Comparison of ENCODE assay signal across 26 mouse cellular contexts in genomic region chr13:24496353-24496752, GRCm38 (mm10).
DNase-seq lines count a peak whose midpoint lies in the region; ATAC-seq and TF ChIP-seq lines count a peak whose summit lies in the region.
"Had no signal": no experiment of that assay in that cellular context is flagged by ENCODE, and none has a peak within 500 bp of the region (broad histone marks: within the 10 kb centered on the region; RNA-seq: fewer than 3 reads in every experiment).

No protein-coding gene starts in this region.

- DNase-seq in heart, postnatal 0 days (ENCODE audit: low spot score) = peak; percentile 63
- DNase-seq in heart, postnatal 14 days = no peak
- no peak for DNase-seq in liver, embryonic 13.5 days
- no peak for DNase-seq in liver, postnatal 0 days
- no peak for DNase-seq in T-cell, adult 2 months (ENCODE audit: low spot score)
- DNase-seq: adrenal gland, adult 2 months; adrenal gland, postnatal 14 days; cerebellum, adult 11 months; cerebellum, adult 2 months; cerebellum, adult 9-11 months; cerebellum, postnatal 25 days; forebrain, postnatal 0 days; gastrocnemius, adult 2 months; gastrocnemius, postnatal 14 days; kidney, adult 18-20 months had no signal

- no peak overlapping the region for H3K4me3 ChIP-seq in heart, embryonic 14.5 days (ENCODE audit: control insufficient read depth in 1 of 2, insufficient read depth in 1 of 2, low read depth in 1 of 2, low read length in 2 of 2)
- H3K4me3 ChIP-seq in heart, embryonic 11.5 days (ENCODE audit: low read depth, low read length) = no peak overlapping the region
- H3K4me3 ChIP-seq in heart, postnatal 0 days (ENCODE audit: low read depth, low read length) = no peak overlapping the region
- H3K4me3 ChIP-seq in liver, embryonic 13.5 days (replicated peaks) = no peak overlapping the region
- no peak overlapping the region for H3K4me3 ChIP-seq in liver, postnatal 0 days (ENCODE audit: low read depth, low read length)
- H3K4me3 ChIP-seq: embryonic facial prominence, embryonic 12.5 days; embryonic facial prominence, embryonic 15.5 days; gastrocnemius, adult 2 months had no signal

- H3K9me3 ChIP-seq in heart, embryonic 14.5 days (ENCODE audit: control insufficient read depth, low read length) = no peaks in the 10 kb centered on the region
- no peaks in the 10 kb centered on the region for H3K9me3 ChIP-seq in heart, embryonic 11.5 days (replicated peaks; ENCODE audit: control insufficient read depth, low read length)
- H3K9me3 ChIP-seq in heart, postnatal 0 days (replicated peaks; ENCODE audit: control insufficient read depth, low read length) = no peaks in the 10 kb centered on the region
- no peaks in the 10 kb centered on the region for H3K9me3 ChIP-seq in liver, embryonic 13.5 days (replicated peaks)
- no peaks in the 10 kb centered on the region for H3K9me3 ChIP-seq in liver, postnatal 0 days (ENCODE audit: low read length)
- H3K9me3 ChIP-seq: embryonic facial prominence, embryonic 12.5 days; embryonic facial prominence, embryonic 15.5 days had no signal

- no peak overlapping the region for H3K4me2 ChIP-seq in heart, embryonic 14.5 days (ENCODE audit: low read length)
- no peak overlapping the region for H3K4me2 ChIP-seq in heart, embryonic 11.5 days
- H3K4me2 ChIP-seq in heart, postnatal 0 days (ENCODE audit: low read depth, low read length) = no peak overlapping the region
- H3K4me2 ChIP-seq in liver, embryonic 13.5 days = no peak overlapping the region
- no peak overlapping the region for H3K4me2 ChIP-seq in liver, postnatal 0 days (ENCODE audit: low read depth, low read length)
- H3K4me2 ChIP-seq: embryonic facial prominence, embryonic 12.5 days; embryonic facial prominence, embryonic 15.5 days; hindbrain, embryonic 14.5 days had no signal

- no peaks in the 10 kb centered on the region for H3K27me3 ChIP-seq in heart, embryonic 14.5 days (ENCODE audit: control insufficient read depth, insufficient read depth, low read length)
- peaks cover 3% of the 10 kb centered on the region for H3K27me3 ChIP-seq in heart, embryonic 11.5 days (ENCODE audit: control insufficient read depth, insufficient read depth, low read length)
- H3K27me3 ChIP-seq in heart, postnatal 0 days (ENCODE audit: control insufficient read depth, insufficient read depth, low read length) = no peaks in the 10 kb centered on the region
- no peaks in the 10 kb centered on the region for H3K27me3 ChIP-seq in liver, embryonic 13.5 days
- no peaks in the 10 kb centered on the region for H3K27me3 ChIP-seq in liver, postnatal 0 days (ENCODE audit: insufficient read depth, low read length)
- H3K27me3 ChIP-seq: embryonic facial prominence, embryonic 12.5 days; embryonic facial prominence, embryonic 15.5 days had no signal

- intact Hi-C loops in heart, postnatal 14 days (cut with DNase I) = no loop called here

- no peak for TF ChIP-seq CTCF in heart, postnatal 0 days (IDR thresholded peaks at IDR 0.05; ENCODE audit: low read depth)
- TF ChIP-seq CTCF in liver, postnatal 0 days (IDR thresholded peaks at IDR 0.05; ENCODE audit: low read depth) = no peak

- WGBS in heart, embryonic 14.5 days = 47% methylated on average over 5 of the region's 5 CpGs
- 64% methylated on average over 5 of the region's 5 CpGs for WGBS in heart, embryonic 11.5 days (ENCODE audit: insufficient replicate concordance)
- WGBS in heart, postnatal 0 days = 42% methylated on average over 5 of the region's 5 CpGs
- WGBS in liver, embryonic 13.5 days (ENCODE audit: insufficient replicate concordance) = 71% methylated on average over 5 of the region's 5 CpGs
- WGBS in liver, postnatal 0 days (ENCODE audit: insufficient replicate concordance) = 67% methylated on average over 5 of the region's 5 CpGs

- peak overlapping the region in 1 of 2 experiments; percentile 48 for H3K27ac ChIP-seq in heart, embryonic 14.5 days (replicated peaks in 1 of 2; ENCODE audit: control insufficient read depth in 1 of 2, insufficient read depth in 1 of 2, low read depth in 2 of 2, low read length in 2 of 2)
- H3K27ac ChIP-seq in heart, embryonic 11.5 days (ENCODE audit: low read depth, low read length) = no peak overlapping the region; the same call in 1 of the 2 replicates
- H3K27ac ChIP-seq in heart, postnatal 0 days (ENCODE audit: low read depth) = peak overlapping the region; percentile 50; the same call in 1 of the 2 replicates
- H3K27ac ChIP-seq in liver, embryonic 13.5 days = peak overlapping the region; percentile 27; the same call in 1 of the 2 replicates
- H3K27ac ChIP-seq in liver, postnatal 0 days (ENCODE audit: low read depth) = no peak overlapping the region
- H3K27ac ChIP-seq: embryonic facial prominence, embryonic 12.5 days; embryonic facial prominence, embryonic 15.5 days; gastrocnemius, adult 2 months; hindbrain, embryonic 14.5 days; hindbrain, postnatal 0 days had no signal

- H3K9ac ChIP-seq in heart, embryonic 14.5 days (ENCODE audit: low read length) = no peak overlapping the region
- no peak overlapping the region for H3K9ac ChIP-seq in heart, embryonic 11.5 days (ENCODE audit: low read depth, low read length)
- no peak overlapping the region for H3K9ac ChIP-seq in heart, postnatal 0 days (replicated peaks; ENCODE audit: low read depth, low read length)
- H3K9ac ChIP-seq in liver, embryonic 13.5 days = no peak overlapping the region
- H3K9ac ChIP-seq in liver, postnatal 0 days (replicated peaks) = no peak overlapping the region
- H3K9ac ChIP-seq: embryonic facial prominence, embryonic 12.5 days; embryonic facial prominence, embryonic 15.5 days; forebrain, postnatal 0 days; hindbrain, embryonic 14.5 days had no signal

- H3K4me1 ChIP-seq in heart, embryonic 14.5 days (ENCODE audit: control insufficient read depth in 2 of 2, insufficient read depth in 2 of 2, low read length in 2 of 2) = peaks cover 21 to 34% of the 10 kb centered on the region in 2 experiments
- peaks cover 11% of the 10 kb centered on the region for H3K4me1 ChIP-seq in heart, embryonic 11.5 days (ENCODE audit: control insufficient read depth, insufficient read depth, low read length)
- H3K4me1 ChIP-seq in heart, postnatal 0 days (ENCODE audit: control insufficient read depth, insufficient read depth) = peaks cover 18% of the 10 kb centered on the region
- peaks cover 80% of the 10 kb centered on the region for H3K4me1 ChIP-seq in liver, embryonic 13.5 days (replicated peaks)
- H3K4me1 ChIP-seq in liver, postnatal 0 days (ENCODE audit: insufficient read depth) = peaks cover 9% of the 10 kb centered on the region

- H3K36me3 ChIP-seq in heart, embryonic 14.5 days (ENCODE audit: control insufficient read depth, insufficient read depth, low read length) = no peaks in the 10 kb centered on the region
- H3K36me3 ChIP-seq in heart, embryonic 11.5 days (ENCODE audit: control insufficient read depth, insufficient read depth, low read length) = no peaks in the 10 kb centered on the region
- H3K36me3 ChIP-seq in heart, postnatal 0 days (replicated peaks; ENCODE audit: control insufficient read depth, insufficient read depth, low read length) = no peaks in the 10 kb centered on the region
- H3K36me3 ChIP-seq in liver, embryonic 13.5 days = no peaks in the 10 kb centered on the region
- no peaks in the 10 kb centered on the region for H3K36me3 ChIP-seq in liver, postnatal 0 days (replicated peaks; ENCODE audit: insufficient read depth, low read length)
- H3K36me3 ChIP-seq: embryonic facial prominence, embryonic 12.5 days; embryonic facial prominence, embryonic 15.5 days had no signal

- ATAC-seq in heart, embryonic 14.5 days (ENCODE audit: insufficient number of reproducible peaks, insufficient read depth, low FRiP score, low read depth) = peak; percentile 60; the same call in 1 of the 2 replicates
- ATAC-seq in heart, embryonic 11.5 days (replicated peaks; ENCODE audit: insufficient number of reproducible peaks, low FRiP score, low TSS enrichment) = no peak
- peak; percentile 71 for ATAC-seq in heart, postnatal 0 days (ENCODE audit: insufficient read depth, low read depth)
- no peak for ATAC-seq in liver, embryonic 13.5 days (ENCODE audit: low read depth)
- ATAC-seq in liver, postnatal 0 days = no peak
- peak; percentile 31; the same call in 1 of the 2 replicates for ATAC-seq in megakaryocyte-erythroid progenitor cell, adult 5-6 weeks (replicated peaks; ENCODE audit: low FRiP score, low TSS enrichment, poor library complexity, severe bottlenecking)
- ATAC-seq: CD4-positive, CD25-positive, alpha-beta regulatory T cell, adult 4 months; forebrain, embryonic 14.5 days; forebrain, postnatal 0 days; hindbrain, postnatal 0 days; inflammation-experienced regulatory T-cells, adult 6 months; intestine, embryonic 16.5 days had no signal

- no peak for TF ChIP-seq EP300 in heart, postnatal 0 days (IDR thresholded peaks at IDR 0.05; ENCODE audit: low read depth)
- no peak for TF ChIP-seq EP300 in liver, postnatal 0 days (IDR thresholded peaks at IDR 0.05; ENCODE audit: low read depth)

Comparison
In these comparisons a context has a peak if more than half of its experiments do, and no peak if none do; other contexts are left out.
1. ATAC-seq: peak in heart, embryonic 14.5 days (single experiment), heart, postnatal 0 days (single experiment) and megakaryocyte-erythroid progenitor cell, adult 5-6 weeks (single experiment); none in heart, embryonic 11.5 days (single experiment), liver, embryonic 13.5 days (single experiment) and liver, postnatal 0 days (single experiment).
2. H3K27ac ChIP-seq: peak in heart, postnatal 0 days (single experiment) and liver, embryonic 13.5 days (single experiment); none in heart, embryonic 11.5 days (single experiment) and liver, postnatal 0 days (single experiment).